Mouse (Mus musculus) central nervous system, embryonic 14 days (tissue): ENCODE results near the gene Nbeal2. TPM values are rescaled to one million over a fixed set of nuclear protein-coding genes. Genes with fewer than 3 reads are reported as not detected.

Source experiments
- polyA plus RNA-seq: library from polyadenylated mRNA; depleted of rRNA; stranded (reverse); fragments of >200 nt; gene quantifications from 2 replicates; pipeline ENCODE4 v1.2.3, GENCODE M21; 2012; rRNA removed

The Nbeal2 gene
- 10.3 and 11.3 TPM in 2 replicates for polyA plus RNA-seq

DNA sequence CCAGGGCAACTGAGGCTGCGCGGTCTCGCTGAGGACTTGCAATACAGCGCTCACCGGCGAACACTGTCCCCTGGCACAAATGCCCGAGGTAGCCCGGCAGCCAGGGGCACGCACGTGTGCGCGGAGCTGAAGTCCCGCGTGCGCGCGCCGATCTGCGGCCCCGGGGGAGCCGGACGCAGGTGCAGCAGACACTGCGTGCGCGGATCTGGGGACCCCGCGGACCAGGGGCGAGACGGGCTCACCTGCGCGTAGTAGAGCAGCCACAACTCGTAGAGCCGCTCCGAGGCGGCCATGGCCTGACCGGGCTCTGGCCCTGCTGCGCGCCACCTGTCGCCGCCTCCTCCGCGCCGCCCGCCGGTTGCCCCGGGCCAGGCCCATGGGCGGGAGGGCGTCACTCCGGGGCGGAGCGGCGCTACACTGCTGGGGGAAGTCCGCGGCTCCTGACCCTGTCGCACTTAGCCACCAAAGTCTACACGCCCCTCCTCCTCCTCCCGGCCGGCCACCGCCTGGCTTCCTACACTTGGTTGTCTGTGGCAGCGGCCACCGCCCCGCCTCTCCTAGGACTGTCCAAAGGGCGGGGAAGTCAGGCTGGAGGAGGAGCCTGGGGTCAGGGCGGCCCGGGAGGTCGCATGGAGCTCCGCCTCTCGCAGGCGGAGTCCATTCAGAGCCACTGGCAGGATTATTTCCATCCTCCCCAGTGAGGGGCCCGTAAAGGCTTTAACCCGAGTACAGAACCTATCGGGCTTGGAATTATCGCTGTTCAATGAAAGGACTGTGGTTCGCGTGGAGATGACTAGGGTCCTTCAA is at the start of gene Nbeal2:
Gene Nbeal2 (minus strand): TSS at position 507 of the 807 bp plus-strand sequence.

DNA sequence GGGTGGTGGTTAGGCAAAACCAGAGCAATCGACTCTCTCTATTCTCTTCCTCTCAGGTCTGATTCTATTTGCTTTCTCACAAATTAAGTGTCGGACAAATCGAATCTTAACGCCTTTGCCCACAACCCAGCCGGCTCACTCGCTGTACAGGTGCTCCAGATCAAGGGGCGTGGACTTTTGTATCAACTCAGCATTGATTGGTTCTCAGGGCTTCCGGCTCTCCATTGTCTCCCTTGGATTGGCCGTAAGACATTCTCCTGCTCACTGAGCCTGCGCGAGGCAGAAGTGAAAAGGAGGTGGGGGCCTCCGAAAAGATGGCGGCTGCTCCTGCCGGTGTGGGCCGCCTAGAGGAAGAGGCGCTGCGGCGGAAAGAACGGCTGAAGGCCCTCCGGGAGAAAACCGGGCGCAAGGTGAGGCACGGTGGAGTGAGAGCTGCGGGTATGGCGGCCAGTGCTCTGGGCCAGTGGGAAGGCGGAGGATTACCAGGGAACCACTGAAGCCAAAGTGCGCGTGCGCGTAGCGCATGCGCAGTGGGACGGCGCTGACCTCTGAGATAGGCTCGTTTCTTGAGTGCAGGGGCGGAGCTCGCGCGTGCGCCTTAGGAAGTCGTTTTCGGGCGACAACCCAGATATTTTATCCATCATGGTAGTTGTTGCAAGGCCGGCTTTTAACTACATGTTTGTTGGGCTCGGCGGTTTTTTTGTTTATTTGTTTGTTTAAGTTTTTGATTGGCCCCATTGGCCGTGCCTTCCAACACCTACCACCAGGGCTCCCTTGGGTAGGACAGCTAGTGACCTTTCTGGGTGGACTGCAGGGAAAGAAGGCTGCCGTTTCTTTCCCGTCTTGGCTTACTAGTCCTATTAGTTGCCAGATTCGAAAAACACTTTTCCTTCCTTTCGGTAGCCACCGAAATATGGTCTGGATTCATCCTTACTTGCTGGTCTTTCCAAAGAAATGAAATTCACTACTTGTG is 2.6 kb upstream of the Nbeal2 start, which contains the start of gene Ccdc12:
Gene Ccdc12 (plus strand): TSS at position 255 of the 973 bp plus-strand sequence.

DNA sequence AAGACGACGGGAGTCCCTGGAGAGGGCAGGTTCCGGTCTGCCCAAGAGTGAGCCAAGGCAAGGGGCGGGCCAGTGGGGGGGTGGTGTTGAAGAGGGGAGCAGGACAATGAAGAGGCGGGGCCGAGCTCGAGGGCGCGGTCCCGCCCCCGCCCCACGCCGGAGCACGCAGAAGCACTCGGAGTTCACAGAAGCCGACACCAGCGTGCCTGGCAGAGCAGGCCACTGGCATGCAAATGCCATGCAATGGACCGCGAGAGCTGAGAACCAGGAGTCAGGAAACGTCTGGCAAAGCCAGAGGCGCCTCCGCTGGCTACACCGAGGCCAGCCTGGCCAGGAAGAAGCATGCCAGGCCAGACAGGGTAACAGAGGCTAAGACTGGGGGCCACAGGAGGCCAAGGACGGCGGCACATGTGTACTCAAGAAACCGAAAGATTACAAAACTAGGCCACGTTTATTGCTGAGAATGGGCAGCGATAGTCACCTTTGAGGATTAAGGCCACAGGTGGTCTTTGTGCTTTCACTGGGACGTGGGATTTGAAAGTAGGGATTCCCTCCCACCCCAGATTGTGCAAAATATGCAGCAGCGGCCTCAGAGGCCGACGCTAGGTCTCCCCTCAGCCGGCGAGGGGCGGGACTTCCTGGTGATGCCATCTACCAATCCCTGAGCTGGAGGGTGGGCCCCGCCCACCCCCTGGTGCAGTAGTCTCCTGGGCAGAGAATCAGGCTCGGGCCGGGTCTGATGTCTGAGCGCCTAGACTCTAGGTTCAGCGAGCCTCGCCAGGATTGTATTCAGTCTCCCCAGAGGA is 29.4 kb downstream of the Nbeal2 start, which contains the start of gene Nradd:
Gene Nradd (minus strand): TSS at position 92 of the 806 bp plus-strand sequence.

Other genes with a start within 250 kb of the Nbeal2 start
- gene Ptpn23, start 245.9 kb downstream of the Nbeal2 start, polyA plus RNA-seq: 38.1 and 48.7 TPM in 2 replicates
- 0.85 and 0.98 TPM in 2 replicates for gene Ngp, start 234.4 kb downstream of the Nbeal2 start, polyA plus RNA-seq
- 29.9 and 33.6 TPM in 2 replicates for gene Klhl18, start 177.5 kb downstream of the Nbeal2 start, polyA plus RNA-seq
- 3.0 and 3.1 TPM in 2 replicates for gene Kif9, start 177.2 kb downstream of the Nbeal2 start, polyA plus RNA-seq
- 90.3 and 92.1 TPM in 2 replicates for gene Setd2, start 121.6 kb downstream of the Nbeal2 start, polyA plus RNA-seq
- gene Nradd, start 29.7 kb downstream of the Nbeal2 start, polyA plus RNA-seq: 27.8 and 30.0 TPM in 2 replicates
- gene Ccdc12, start 2.3 kb upstream of the Nbeal2 start, polyA plus RNA-seq: 101 and 103 TPM in 2 replicates
- gene Myl3, start 87.7 kb upstream of the Nbeal2 start, polyA plus RNA-seq: 0.39 and 5.7 TPM in 2 replicates
- gene Pth1r, start 93.0 kb upstream of the Nbeal2 start, polyA plus RNA-seq: 17.1 and 36.9 TPM in 2 replicates
- gene Prss42, start 144.0 kb upstream of the Nbeal2 start, polyA plus RNA-seq: not detected in 2 replicates
- gene Prss44, start 159.8 kb upstream of the Nbeal2 start, polyA plus RNA-seq: not detected in 2 replicates
- gene Prss43, start 172.5 kb upstream of the Nbeal2 start, polyA plus RNA-seq: not detected in 2 replicates
- 0.09 and 0.11 TPM in 2 replicates for gene Prss45, start 180.4 kb upstream of the Nbeal2 start, polyA plus RNA-seq
- gene Prss46, start 190.3 kb upstream of the Nbeal2 start, polyA plus RNA-seq: 0.04 TPM in 1 of 2 replicates, not detected in the other
- 0.06 and 0.12 TPM in 2 replicates for gene Prss50, start 203.8 kb upstream of the Nbeal2 start, polyA plus RNA-seq
- gene Als2cl, start 225.7 kb upstream of the Nbeal2 start, polyA plus RNA-seq: 2.9 and 3.0 TPM in 2 replicates
- gene Tmie, start 226.0 kb upstream of the Nbeal2 start, polyA plus RNA-seq: 0.77 and 1.0 TPM in 2 replicates